In the genomic region with DNA sequence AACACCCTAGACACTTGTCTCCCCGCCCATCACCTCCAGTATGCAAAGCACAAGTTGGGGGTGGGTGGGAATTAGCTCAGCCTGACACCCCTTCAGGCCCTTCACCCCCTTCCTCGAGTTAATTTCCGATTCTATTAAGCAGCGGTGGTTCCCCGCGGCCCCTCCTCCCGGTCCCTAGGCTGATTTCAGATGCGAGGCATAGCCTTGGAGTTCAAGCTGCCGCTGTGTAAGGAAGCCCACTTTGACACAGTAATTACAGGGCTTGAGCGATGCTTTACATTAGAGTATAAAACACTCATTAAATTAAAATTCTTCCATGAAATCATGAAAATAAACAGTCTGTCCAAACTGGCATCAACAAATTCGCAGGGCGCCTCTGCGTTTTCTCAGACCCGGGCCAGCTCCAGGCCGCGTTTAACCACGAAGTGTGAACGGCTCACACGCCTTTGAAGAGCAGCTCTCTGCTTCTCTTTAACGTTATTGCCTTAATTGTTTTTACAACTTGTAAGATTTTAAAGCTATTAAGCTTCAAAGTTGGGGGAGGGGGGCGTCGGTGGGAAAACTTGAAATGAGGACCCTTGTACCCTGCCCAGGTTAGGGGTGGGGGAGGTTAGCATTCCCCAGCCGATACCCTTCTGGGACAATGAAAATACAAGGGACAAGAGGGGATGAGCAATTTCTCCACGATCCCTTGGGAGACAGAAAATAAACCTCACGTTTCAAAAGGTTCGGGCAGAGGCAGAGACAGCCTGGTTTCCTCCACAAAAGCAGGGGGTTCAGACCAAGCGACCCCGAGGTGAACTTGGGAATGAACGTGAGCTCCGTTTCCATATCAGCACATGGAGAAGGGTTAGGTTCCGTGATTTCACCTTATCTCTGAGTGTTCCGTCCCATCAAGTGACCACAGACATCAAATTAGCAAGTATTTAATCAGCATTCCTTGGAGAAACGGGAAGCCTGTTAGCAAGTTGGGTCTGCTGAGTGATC, we compare ENCODE assay signal across 10 mouse cellular contexts.
A peak's percentile ranks its signal among the peaks of the same experiment; 100 is the strongest.
DNase-seq lines count a peak whose midpoint lies in the region; ATAC-seq and TF ChIP-seq lines count a peak whose summit lies in the region.
"Had no signal": no experiment of that assay in that cellular context is flagged by ENCODE, and none has a peak within 500 bp of the region (broad histone marks: within the 10 kb centered on the region; RNA-seq: fewer than 3 reads in every experiment).

No protein-coding gene starts in this region.

- H3K36me3 ChIP-seq in kidney, postnatal 0 days (ENCODE audit: insufficient read depth, low read length): no peaks in the 10 kb centered on the region
- no peaks in the 10 kb centered on the region for H3K36me3 ChIP-seq in embryonic facial prominence, embryonic 14.5 days (ENCODE audit: control insufficient read depth, insufficient read depth, low read length)
- no peaks in the 10 kb centered on the region for H3K36me3 ChIP-seq in hindbrain, embryonic 16.5 days (ENCODE audit: control insufficient read depth, insufficient read depth, low read length)
- H3K36me3 ChIP-seq in neural tube, embryonic 13.5 days: no peaks in the 10 kb centered on the region

- H3K4me2 ChIP-seq in kidney, postnatal 0 days (ENCODE audit: low read length): 0 out of 2 replicates have a peak overlapping the region, but pooled peaks have one; percentile 1
- H3K4me2 ChIP-seq in embryonic facial prominence, embryonic 14.5 days (ENCODE audit: low read depth, low read length): peak overlapping the region; percentile 1
- H3K4me2 ChIP-seq in hindbrain, embryonic 16.5 days (ENCODE audit: low read length): peak overlapping the region; percentile 41
- H3K4me2 ChIP-seq in neural tube, embryonic 13.5 days: peak overlapping the region; percentile 37

- no peak for ATAC-seq in kidney, postnatal 0 days (replicated peaks; ENCODE audit: low FRiP score, low read depth)
- 0 out of 2 replicates have a peak, but pooled peaks have one; percentile 27 for ATAC-seq in embryonic facial prominence, embryonic 14.5 days (ENCODE audit: low read depth)
- peak; percentile 73 for ATAC-seq in hindbrain, embryonic 16.5 days
- ATAC-seq in neural tube, embryonic 13.5 days (ENCODE audit: low read depth): peak; percentile 57

- peak; percentile 13 for DNase-seq in kidney, postnatal 0 days (ENCODE audit: low spot score)
- DNase-seq in kidney, postnatal 14 days: no peak
- peak; percentile 67 for DNase-seq in embryonic facial prominence, embryonic 14.5 days (ENCODE audit: low spot score)
- no peak for DNase-seq in cerebellum, postnatal 36 days
- DNase-seq in lung, postnatal 14 days: no peak
- no peak for DNase-seq in thymus, postnatal 4 days
- DNase-seq: lung, adult 2 months; thymus, postnatal 25 days had no signal

- H3K9ac ChIP-seq in kidney, postnatal 0 days (ENCODE audit: low read depth, low read length): no peak overlapping the region
- H3K9ac ChIP-seq in embryonic facial prominence, embryonic 14.5 days (ENCODE audit: low read depth, low read length): no peak overlapping the region
- no peak overlapping the region for H3K9ac ChIP-seq in hindbrain, embryonic 16.5 days (ENCODE audit: low read depth, low read length)
- 0 out of 2 replicates have a peak overlapping the region, but pooled peaks have one; percentile 12 for H3K9ac ChIP-seq in neural tube, embryonic 13.5 days

- H3K4me3 ChIP-seq in kidney, postnatal 0 days (replicated peaks; ENCODE audit: low read depth, low read length): no peak overlapping the region
- H3K4me3 ChIP-seq in embryonic facial prominence, embryonic 14.5 days (ENCODE audit: low read depth, low read length): no peak overlapping the region
- no peak overlapping the region for H3K4me3 ChIP-seq in hindbrain, embryonic 16.5 days (ENCODE audit: low read length)
- H3K4me3 ChIP-seq in neural tube, embryonic 13.5 days: peak overlapping the region; percentile 4; the same call in 1 of the 2 replicates

- 5% methylated on average over 33 of the region's 33 CpGs for WGBS in kidney, postnatal 0 days
- WGBS in embryonic facial prominence, embryonic 14.5 days: 11% methylated on average over 33 of the region's 33 CpGs
- WGBS in hindbrain, embryonic 16.5 days: 10% methylated on average over 33 of the region's 33 CpGs
- 6% methylated on average over 33 of the region's 33 CpGs for WGBS in neural tube, embryonic 13.5 days

- no peaks in the 10 kb centered on the region for H3K4me1 ChIP-seq in kidney, postnatal 0 days (replicated peaks; ENCODE audit: insufficient read depth, low read length)
- peaks cover 29% of the 10 kb centered on the region for H3K4me1 ChIP-seq in embryonic facial prominence, embryonic 14.5 days (ENCODE audit: control insufficient read depth, insufficient read depth, low read length)
- peaks cover 11% of the 10 kb centered on the region for H3K4me1 ChIP-seq in hindbrain, embryonic 16.5 days (ENCODE audit: control insufficient read depth, insufficient read depth, low read depth, low read length)
- H3K4me1 ChIP-seq in neural tube, embryonic 13.5 days (replicated peaks): peaks cover 40% of the 10 kb centered on the region

- TF ChIP-seq CTCF in kidney, postnatal 0 days (IDR thresholded peaks at IDR 0.05; ENCODE audit: low read depth): no peak

- peaks cover 6% of the 10 kb centered on the region for H3K27me3 ChIP-seq in kidney, postnatal 0 days (ENCODE audit: insufficient read depth, low read length)
- 0 out of 2 replicates have a peak, but pooled peaks cover 15% of the 10 kb centered on the region for H3K27me3 ChIP-seq in embryonic facial prominence, embryonic 14.5 days (replicated peaks; ENCODE audit: control insufficient read depth, insufficient read depth, low read length)
- H3K27me3 ChIP-seq in hindbrain, embryonic 16.5 days (replicated peaks; ENCODE audit: control insufficient read depth, insufficient read depth, low read length): no peaks in the 10 kb centered on the region
- H3K27me3 ChIP-seq in neural tube, embryonic 13.5 days: peaks cover 22% of the 10 kb centered on the region

- no peaks in the 10 kb centered on the region for H3K9me3 ChIP-seq in kidney, postnatal 0 days (replicated peaks; ENCODE audit: low read length)
- peaks cover 7% of the 10 kb centered on the region; the same call in 1 of the 2 replicates for H3K9me3 ChIP-seq in embryonic facial prominence, embryonic 14.5 days (ENCODE audit: control insufficient read depth, low read length)
- no peaks in the 10 kb centered on the region for H3K9me3 ChIP-seq in hindbrain, embryonic 16.5 days (ENCODE audit: control insufficient read depth, low read length)
- no peaks in the 10 kb centered on the region for H3K9me3 ChIP-seq in neural tube, embryonic 13.5 days

- no peak overlapping the region for H3K27ac ChIP-seq in kidney, postnatal 0 days
- H3K27ac ChIP-seq in embryonic facial prominence, embryonic 14.5 days (replicated peaks; ENCODE audit: low read depth, low read length): no peak overlapping the region
- no peak overlapping the region for H3K27ac ChIP-seq in hindbrain, embryonic 16.5 days (ENCODE audit: low read depth, low read length)
- no peak overlapping the region for H3K27ac ChIP-seq in neural tube, embryonic 13.5 days (replicated peaks)

Comparison
In these comparisons a context has a peak if more than half of its experiments do, and no peak if none do; other contexts are left out.
1. DNase-seq: peak in kidney, postnatal 0 days (single experiment) and embryonic facial prominence, embryonic 14.5 days (single experiment); none in kidney, postnatal 14 days (single experiment), cerebellum, postnatal 36 days (0 of 2), lung, postnatal 14 days (single experiment) and thymus, postnatal 4 days (single experiment).
2. Peak in every context shown above with its lines, with median percentiles within 50 percentile points of each other: H3K4me2 ChIP-seq.